Mouse (Mus musculus) midbrain, embryonic 12.5 days (tissue): ENCODE measurements around the gene Tsga13. TPM values are rescaled to one million over a fixed set of nuclear protein-coding genes. Genes with fewer than 3 reads are reported as not detected.

Experiments
- ATAC-seq: fragments of 200-750 bp; cut with Nextera tagmentation; 2 replicates; pipeline ENCODE4 v1.8.0; 2017; ENCODE audit warnings: low read depth, moderate TSS enrichment, moderate library complexity; ENCODE audit not compliant: low FRiP score
- H3K27ac ChIP-seq: fragments of 300-500 bp; sonication (generic); replicated peaks from 2 replicates; pipeline ENCODE4 v1.5.1; 2016; ENCODE audit warnings: mild to moderate bottlenecking
- H3K27me3 ChIP-seq: fragments of 300-500 bp; sonication (generic); 2 replicates; pipeline ENCODE4 v1.6.1; 2016; ENCODE audit warnings: mild to moderate bottlenecking
- H3K36me3 ChIP-seq: fragments of 300-500 bp; sonication (generic); 2 replicates; pipeline ENCODE4 v1.6.1; 2016
- H3K4me1 ChIP-seq: fragments of 300-500 bp; sonication (generic); 2 replicates; pipeline ENCODE4 v1.6.1; 2016
- H3K4me2 ChIP-seq: fragments of 300-500 bp; sonication (generic); replicated peaks from 2 replicates; pipeline ENCODE4 v1.6.1; 2016; ENCODE audit warnings: mild to moderate bottlenecking, moderate library complexity
- H3K4me3 ChIP-seq: fragments of 300-500 bp; sonication (generic); 2 replicates; pipeline ENCODE4 v1.5.1; 2016; ENCODE audit warnings: mild to moderate bottlenecking
- H3K9ac ChIP-seq: fragments of 300-500 bp; sonication (generic); replicated peaks from 2 replicates; pipeline ENCODE4 v1.6.1; 2016; ENCODE audit warnings: mild to moderate bottlenecking, moderate library complexity
- H3K9me3 ChIP-seq: fragments of 300-500 bp; sonication (generic); 2 replicates; pipeline ENCODE4 v1.6.1; 2016; ENCODE audit warnings: mild to moderate bottlenecking
- WGBS: fragments of 180-500 bp; shearing (Covaris S2); methylation state at CpG from one replicate; pipeline ENCODE4 v1.1.7; 2016; 5-methylcytosine and 5-hydroxymethylcytosine counted together
- polyA plus RNA-seq: library from polyadenylated mRNA; unstranded; fragments of >200 nt; fragmentation: Nextera tagmentation; extraction: Ambion mirVana; gene quantifications from 2 replicates; pipeline ENCODE4 v1.2.1, GENCODE M21; 2016

The Tsga13 gene
- polyA plus RNA-seq, result 0.20 TPM in 1 of 2 replicates, not detected in the other

DNA sequence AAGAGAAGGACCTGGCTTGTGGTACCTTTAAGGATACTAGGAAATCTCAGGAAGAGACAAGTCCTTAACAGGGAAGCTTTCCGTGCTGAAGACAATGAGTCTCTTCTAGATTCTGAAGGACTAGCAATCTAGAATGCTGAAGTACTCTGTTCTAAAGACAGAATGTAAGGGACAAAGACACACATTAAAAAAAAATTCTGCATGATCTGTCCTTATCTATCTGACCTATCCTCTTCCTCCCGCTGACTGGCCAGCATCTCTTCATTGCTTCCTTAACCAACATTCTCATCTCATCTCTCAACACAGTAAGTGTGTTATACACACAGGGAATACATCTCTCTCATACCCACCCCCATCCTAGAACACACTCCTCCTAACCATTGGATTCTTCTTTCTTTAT lies at the start of gene Tsga13:
Gene Tsga13, minus strand, starts transcription at position 101 of the 400 bp plus-strand sequence.
- Histone ChIP-seq H3K4me1 (no peaks in the 10 kb centered on the region), H3K27me3 (no peaks in the 10 kb centered on the region), H3K36me3 (no peaks in the 10 kb centered on the region), H3K9ac (no peak within 1 kb of the TSS), H3K27ac (no peak within 1 kb of the TSS), H3K4me3 (no peak within 1 kb of the TSS), H3K9me3 (no peaks in the 10 kb centered on the region), H3K4me2 (no peak within 1 kb of the TSS)
- 93% methylated on average over 2 of the region's 2 CpGs for WGBS
- no peak for ATAC-seq

GRCm38 (mm10) chr6:30958736-30959540 lies 43.6 kb upstream of the Tsga13 start, which contains the start of gene Klf14:
Gene Klf14, minus strand, starts transcription at chr6:30959078.
- Histone ChIP-seq H3K4me2 (peak within 1 kb of the TSS; percentile 74), H3K27me3 (peaks cover 70% of the 10 kb centered on the region), H3K4me1 (peaks cover 12% of the 10 kb centered on the region; the same call in 1 of the 2 replicates), H3K9me3 (peaks cover 31% of the 10 kb centered on the region), H3K36me3 (0 out of 2 replicates have a peak, but pooled peaks cover 4% of the 10 kb centered on the region), H3K4me3 (peak within 1 kb of the TSS; percentile 51), H3K27ac (no peak within 1 kb of the TSS), H3K9ac (peak within 1 kb of the TSS; percentile 43)
- WGBS, result under 1% methylated on average over 75 of the region's 75 CpGs
- no peak for ATAC-seq

DNA sequence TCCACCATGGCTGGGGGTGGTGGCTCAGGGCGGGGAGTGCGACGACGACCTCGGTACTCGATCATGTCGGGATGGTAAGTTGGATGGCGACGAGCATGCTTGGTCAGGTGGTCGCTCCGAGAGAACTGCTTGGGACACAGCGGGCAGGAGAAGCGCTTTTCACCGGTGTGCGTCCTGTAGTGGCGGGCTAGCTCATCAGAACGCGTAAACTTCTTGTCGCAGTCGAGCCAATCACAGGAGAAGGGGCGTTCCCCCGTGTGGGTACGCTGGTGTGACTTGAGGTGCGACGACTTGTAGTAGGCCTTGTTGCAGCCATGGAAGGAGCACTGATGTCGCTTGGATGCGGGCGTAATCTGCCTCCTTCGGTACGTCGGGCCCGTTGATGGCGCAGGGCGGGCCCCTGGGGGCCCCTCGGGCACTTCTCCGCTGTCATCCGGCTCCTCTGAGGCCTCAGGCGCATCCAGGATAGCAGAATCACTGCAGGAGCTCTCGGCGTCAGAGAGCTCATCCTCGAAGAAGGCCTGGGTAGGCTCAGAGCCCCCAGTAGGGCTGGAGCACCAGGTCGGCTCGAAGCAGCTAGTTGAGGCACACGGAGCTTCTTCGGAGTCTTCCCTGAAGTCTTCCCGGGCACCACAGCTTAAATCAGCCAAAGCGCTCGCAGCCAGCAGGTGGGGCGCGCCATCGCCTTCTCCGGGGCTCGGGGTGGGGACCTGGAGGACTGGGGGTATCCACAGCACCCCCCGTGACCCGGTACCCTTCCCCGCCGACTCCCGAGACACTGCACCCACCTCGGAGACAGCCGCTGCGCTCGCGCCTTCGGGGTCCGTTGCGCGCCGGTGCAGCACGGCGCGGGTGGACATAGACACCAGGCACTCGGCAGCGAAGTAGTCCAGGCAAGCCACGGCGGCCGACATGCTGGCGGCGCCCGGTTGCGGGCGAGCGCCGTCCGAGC lies 42.7 kb upstream of the Tsga13 start:
- peak overlapping the region; percentile 74 for H3K4me2 ChIP-seq

GRCm38 (mm10) chr6:30939264-30939663 lies 23.9 kb upstream of the Tsga13 start:
- Histone ChIP-seq H3K9ac (no peak overlapping the region), H3K4me3 (no peak overlapping the region), H3K9me3 (no peaks in the 10 kb centered on the region), H3K27ac (no peak overlapping the region), H3K4me2 (no peak overlapping the region), H3K27me3 (no peaks in the 10 kb centered on the region), H3K36me3 (no peaks in the 10 kb centered on the region), H3K4me1 (no peaks in the 10 kb centered on the region)
- WGBS, result 75% methylated on average over 5 of the region's 5 CpGs
- ATAC-seq, result no peak

More for the DNA sequence above, 42.7 kb upstream of the Tsga13 start:
- Histone ChIP-seq H3K27ac (no peak overlapping the region), H3K27me3 (peaks cover 65% of the 10 kb centered on the region), H3K36me3 (0 out of 2 replicates have a peak, but pooled peaks cover 4% of the 10 kb centered on the region), H3K9ac (peak overlapping the region; percentile 43), H3K4me3 (peak overlapping the region; percentile 51), H3K4me1 (peaks cover 12% of the 10 kb centered on the region; the same call in 1 of the 2 replicates), H3K9me3 (peaks cover 31% of the 10 kb centered on the region)
- WGBS, result 2% methylated on average over 80 of the region's 84 CpGs
- ATAC-seq, result no peak

DNA sequence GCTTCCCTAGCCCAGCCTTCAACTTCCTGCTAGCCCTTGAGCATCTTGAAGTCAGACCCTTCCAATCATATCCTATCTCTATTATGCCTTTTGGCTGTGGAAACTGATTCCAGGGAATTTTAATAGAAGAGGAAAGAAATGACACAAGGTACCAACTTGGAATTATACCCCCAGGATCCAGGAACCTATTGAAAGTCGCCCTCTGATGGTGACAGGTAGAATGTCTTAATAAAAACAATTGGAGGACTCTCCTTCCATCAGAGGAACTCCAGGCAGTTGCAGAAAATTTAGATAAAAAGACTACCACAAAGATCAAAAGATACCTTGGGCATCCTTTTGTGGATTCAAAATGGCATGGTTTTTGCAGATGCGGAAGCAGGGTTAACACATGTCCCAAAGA lies 7.4 kb upstream of the Tsga13 start:
- no peak for ATAC-seq
- Histone ChIP-seq H3K4me3 (no peak overlapping the region), H3K4me2 (no peak overlapping the region), H3K9me3 (no peaks in the 10 kb centered on the region), H3K27me3 (peaks cover 3% of the 10 kb centered on the region; the same call in 1 of the 2 replicates), H3K4me1 (no peaks in the 10 kb centered on the region), H3K36me3 (no peaks in the 10 kb centered on the region), H3K9ac (no peak overlapping the region), H3K27ac (no peak overlapping the region)
- WGBS, result 39% methylated on average over 2 of the region's 2 CpGs

GRCm38 (mm10) chr6:30921826-30922225 lies 6.5 kb upstream of the Tsga13 start:
- H3K9ac ChIP-seq, result no peak overlapping the region
- WGBS, result 69% methylated on average over 10 of the region's 11 CpGs
- no peak overlapping the region for H3K4me3 ChIP-seq
- no peak overlapping the region for H3K27ac ChIP-seq
- ATAC-seq, result no peak
- H3K4me2 ChIP-seq, result no peak overlapping the region
- no peaks in the 10 kb centered on the region for H3K4me1 ChIP-seq
- H3K36me3 ChIP-seq, result no peaks in the 10 kb centered on the region
- peaks cover 3% of the 10 kb centered on the region; the same call in 1 of the 2 replicates for H3K27me3 ChIP-seq
- no peaks in the 10 kb centered on the region for H3K9me3 ChIP-seq

DNA sequence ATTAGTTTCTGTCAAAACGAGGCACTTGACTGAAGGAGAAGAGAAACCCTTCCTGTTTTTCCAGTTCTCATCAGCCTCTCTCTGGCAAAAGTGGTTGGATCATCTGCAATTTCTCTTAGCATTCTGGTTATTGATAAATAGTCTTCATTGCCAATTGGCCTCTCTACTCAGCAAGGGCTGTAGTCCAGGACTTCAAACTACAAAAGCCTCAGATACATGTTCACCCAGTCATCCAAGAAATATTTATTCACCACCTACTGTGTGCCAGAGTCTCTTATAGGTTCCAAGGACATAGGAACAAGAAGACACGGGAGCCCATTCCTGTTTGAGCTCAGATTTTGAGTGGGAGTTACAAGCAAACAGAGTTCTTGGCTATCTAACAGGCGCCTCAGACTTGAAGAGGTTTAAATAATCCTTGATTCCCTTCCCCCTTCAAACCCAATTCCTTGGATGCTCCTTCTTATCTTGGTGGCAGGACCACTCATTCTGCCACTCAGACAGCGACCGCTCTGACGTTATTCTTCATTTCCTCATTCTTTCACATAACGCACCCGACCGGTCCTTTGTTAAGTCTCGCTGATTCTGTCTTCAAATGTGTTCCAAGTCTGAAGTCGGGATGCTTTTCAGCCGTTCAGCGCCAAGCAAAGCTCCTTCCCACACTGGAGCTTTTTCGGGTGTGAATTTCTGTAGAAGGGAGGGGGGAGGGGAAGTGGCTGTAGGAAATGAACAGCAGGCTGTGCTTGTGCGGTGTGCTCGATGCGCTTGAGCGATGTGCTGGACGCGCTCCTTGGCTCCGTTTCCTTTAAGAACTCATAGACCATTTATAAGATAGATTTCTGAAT lies 5.7 kb upstream of the Tsga13 start:
- Histone ChIP-seq H3K9me3 (no peaks in the 10 kb centered on the region), H3K4me3 (peak overlapping the region; percentile 13), H3K9ac (0 out of 2 replicates have a peak overlapping the region, but pooled peaks have one; percentile 35), H3K27me3 (peaks cover 3% of the 10 kb centered on the region; the same call in 1 of the 2 replicates), H3K4me1 (no peaks in the 10 kb centered on the region), H3K27ac (no peak overlapping the region), H3K36me3 (no peaks in the 10 kb centered on the region), H3K4me2 (peak overlapping the region; percentile 47)
- no peak for ATAC-seq
- 42% methylated on average over 21 of the region's 21 CpGs for WGBS

DNA sequence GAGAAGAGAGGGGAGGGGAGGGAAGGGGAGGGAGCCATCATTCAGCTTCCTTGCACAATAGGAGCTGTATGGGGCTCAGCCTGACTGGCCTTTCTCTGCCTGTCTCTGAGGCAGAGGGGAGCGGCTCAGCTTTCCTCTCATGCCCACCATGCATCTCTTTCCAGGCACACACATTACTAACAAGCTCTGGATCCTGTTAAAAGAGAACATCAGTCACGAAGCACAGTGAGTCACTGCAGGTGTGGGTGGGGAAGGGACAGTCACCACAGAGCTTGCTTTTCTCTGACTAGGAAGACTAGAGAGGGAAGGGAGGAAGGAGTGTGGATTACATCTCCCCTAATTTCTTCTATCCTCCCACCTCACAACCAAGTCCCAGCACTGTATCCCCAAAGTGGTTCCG lies 7.4 kb downstream of the Tsga13 start:
- H3K27me3 ChIP-seq, result no peaks in the 10 kb centered on the region
- H3K4me3 ChIP-seq, result no peak overlapping the region
- no peak overlapping the region for H3K9ac ChIP-seq
- H3K4me1 ChIP-seq, result peaks cover 6% of the 10 kb centered on the region
- H3K9me3 ChIP-seq, result no peaks in the 10 kb centered on the region
- WGBS, result 40% methylated on average over 3 of the region's 3 CpGs
- H3K27ac ChIP-seq, result no peak overlapping the region
- no peak for ATAC-seq
- no peak overlapping the region for H3K4me2 ChIP-seq
- no peaks in the 10 kb centered on the region for H3K36me3 ChIP-seq

GRCm38 (mm10) chr6:30904911-30905310 lies 10.5 kb downstream of the Tsga13 start:
- WGBS, result 86% methylated on average over 5 of the region's 5 CpGs
- Histone ChIP-seq H3K4me1 (peaks cover 6% of the 10 kb centered on the region), H3K9me3 (no peaks in the 10 kb centered on the region), H3K36me3 (no peaks in the 10 kb centered on the region), H3K27me3 (no peaks in the 10 kb centered on the region), H3K4me3 (no peak overlapping the region), H3K27ac (no peak overlapping the region), H3K9ac (no peak overlapping the region), H3K4me2 (no peak overlapping the region)
- ATAC-seq, result no peak

GRCm38 (mm10) chr6:30904033-30904432 lies 11.3 kb downstream of the Tsga13 start:
- no peaks in the 10 kb centered on the region for H3K36me3 ChIP-seq
- H3K27ac ChIP-seq, result no peak overlapping the region
- no peak overlapping the region for H3K4me2 ChIP-seq
- WGBS, result 72% methylated on average over 3 of the region's 3 CpGs
- ATAC-seq, result no peak
- H3K27me3 ChIP-seq, result no peaks in the 10 kb centered on the region
- H3K9ac ChIP-seq, result no peak overlapping the region
- peaks cover 6% of the 10 kb centered on the region for H3K4me1 ChIP-seq
- H3K9me3 ChIP-seq, result no peaks in the 10 kb centered on the region
- no peak overlapping the region for H3K4me3 ChIP-seq

DNA sequence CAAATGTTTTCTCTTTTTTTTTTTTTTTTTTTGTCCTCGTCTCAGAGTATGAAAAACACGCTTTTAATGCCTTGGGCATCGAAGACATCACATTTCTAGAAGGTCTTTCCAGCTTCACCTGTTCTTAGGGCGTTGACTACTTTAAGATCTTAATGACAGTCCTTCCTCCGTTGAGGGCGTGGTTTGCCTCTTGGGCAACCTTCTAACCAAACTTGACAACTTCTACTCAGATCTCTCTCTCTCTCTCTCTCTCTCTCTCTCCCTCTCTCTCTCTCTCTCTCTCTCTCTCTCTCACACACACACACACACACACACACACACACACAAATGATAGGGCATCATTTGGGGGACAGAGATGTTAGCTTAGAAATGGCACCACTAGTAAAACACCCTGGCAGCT lies 17.9 kb downstream of the Tsga13 start:
- Histone ChIP-seq H3K27ac (no peak overlapping the region), H3K27me3 (no peaks in the 10 kb centered on the region), H3K4me1 (peaks cover 12% of the 10 kb centered on the region), H3K9me3 (no peaks in the 10 kb centered on the region), H3K36me3 (no peaks in the 10 kb centered on the region), H3K4me3 (no peak overlapping the region), H3K4me2 (peak overlapping the region; percentile 61; the same call in 1 of the 2 replicates), H3K9ac (no peak overlapping the region)
- no peak for ATAC-seq
- 74% methylated on average over 6 of the region's 6 CpGs for WGBS
